Mouse (Mus musculus) E14TG2a.4 (cell line): ENCODE measurements around the gene Tekt2.

Source experiments
- H3K27me3 ChIP-seq: 2 replicates; pipeline ENCODE4 v1.6.1; 2014; ENCODE audit warnings: low read length, control low read depth; ENCODE audit not compliant: insufficient read depth
- H3K36me3 ChIP-seq: 2 replicates; pipeline ENCODE4 v1.6.1; 2014; ENCODE audit warnings: low read length, control low read depth; ENCODE audit not compliant: insufficient read depth
- H3K4me1 ChIP-seq: replicated peaks from 2 replicates; pipeline ENCODE4 v1.6.1; 2014; ENCODE audit warnings: low read depth, low read length, control low read depth
- H3K4me3 ChIP-seq: replicated peaks from 2 replicates; pipeline ENCODE4 v1.5.1; 2014; ENCODE audit warnings: mild to moderate bottlenecking, low read length
- H3K9me3 ChIP-seq: 2 replicates; pipeline ENCODE4 v1.6.1; 2014; ENCODE audit warnings: low read length, control low read depth
- CTCF ChIP-seq: conservative IDR thresholded peaks from 2 replicates; pipeline ENCODE4 v1.5.1; 2014; ENCODE audit warnings: low read length
- NANOG ChIP-seq: IDR thresholded peaks from 2 replicates; pipeline ENCODE4 v1.6.1; 2014; ENCODE audit warnings: borderline replicate concordance, low read length, mixed read lengths
- POU5F1 ChIP-seq: IDR thresholded peaks from 2 replicates; pipeline ENCODE4 v1.6.1; 2014; ENCODE audit warnings: low read length, borderline replicate concordance

Gene Tekt2

GRCm38 (mm10) chr4:126287302-126287995, 38.0 kb downstream of the Tekt2 start:
- Histone ChIP-seq H3K4me1 (peaks cover 50% of the 10 kb centered on the region), H3K36me3 (no peaks in the 10 kb centered on the region), H3K9me3 (no peaks in the 10 kb centered on the region), H3K4me3 (peak overlapping the region; percentile 73; the same call in 1 of the 2 replicates), H3K27me3 (peaks cover 87% of the 10 kb centered on the region)
- TF ChIP-seq NANOG = no peak
- TF ChIP-seq CTCF = no peak
- no peak for TF ChIP-seq POU5F1

GRCm38 (mm10) chr4:126286492-126286891, 39.0 kb downstream of the Tekt2 start, which contains the start of gene Col8a2:
Gene Col8a2, plus strand, starts transcription at chr4:126286793.
- H3K9me3 ChIP-seq = no peaks in the 10 kb centered on the region
- peaks cover 87% of the 10 kb centered on the region for H3K27me3 ChIP-seq
- peak within 1 kb of the TSS; percentile 73 for H3K4me3 ChIP-seq
- no peaks in the 10 kb centered on the region for H3K36me3 ChIP-seq
- no peak for TF ChIP-seq POU5F1
- TF ChIP-seq NANOG = no peak
- no peak for TF ChIP-seq CTCF
- H3K4me1 ChIP-seq = peaks cover 58% of the 10 kb centered on the region

GRCm38 (mm10) chr4:126283582-126283981, 41.9 kb downstream of the Tekt2 start:
- Histone ChIP-seq H3K36me3 (no peaks in the 10 kb centered on the region), H3K4me3 (no peak overlapping the region), H3K9me3 (no peaks in the 10 kb centered on the region), H3K4me1 (peaks cover 67% of the 10 kb centered on the region), H3K27me3 (peaks cover 83% of the 10 kb centered on the region)
- TF ChIP-seq POU5F1 = no peak
- TF ChIP-seq NANOG = no peak
- TF ChIP-seq CTCF = no peak

- no peaks in the 10 kb centered on the region for H3K9me3 ChIP-seq
- peaks cover 67% of the 10 kb centered on the region for H3K27me3 ChIP-seq
These were observed 43.8 kb downstream of the Tekt2 start for GRCm38 (mm10) chr4:126281706-126282105.

GRCm38 (mm10) chr4:126278961-126279360, 46.5 kb downstream of the Tekt2 start:
- no peak for TF ChIP-seq POU5F1
- no peak for TF ChIP-seq NANOG
- TF ChIP-seq CTCF = no peak
- no peaks in the 10 kb centered on the region for H3K9me3 ChIP-seq

More at GRCm38 (mm10) chr4:126281706-126282105, 43.8 kb downstream of the Tekt2 start:
- TF ChIP-seq POU5F1 (no peak), CTCF (no peak), NANOG (no peak)
- Histone ChIP-seq H3K4me3 (peak overlapping the region; percentile 35), H3K4me1 (peaks cover 65% of the 10 kb centered on the region), H3K36me3 (no peaks in the 10 kb centered on the region)

GRCm38 (mm10) chr4:126278565-126278915, 46.9 kb downstream of the Tekt2 start:
- no peak for TF ChIP-seq NANOG
- TF ChIP-seq POU5F1 = no peak
- no peak for TF ChIP-seq CTCF
- Histone ChIP-seq H3K4me1 (peaks cover 67% of the 10 kb centered on the region), H3K9me3 (no peaks in the 10 kb centered on the region), H3K36me3 (peaks cover 7% of the 10 kb centered on the region), H3K27me3 (peaks cover 45% of the 10 kb centered on the region), H3K4me3 (peak overlapping the region; percentile 73)

More at GRCm38 (mm10) chr4:126278961-126279360, 46.5 kb downstream of the Tekt2 start:
- Histone ChIP-seq H3K36me3 (peaks cover 2% of the 10 kb centered on the region), H3K27me3 (peaks cover 46% of the 10 kb centered on the region), H3K4me3 (peak overlapping the region; percentile 73), H3K4me1 (peaks cover 64% of the 10 kb centered on the region)

GRCm38 (mm10) chr4:126277906-126278564, 47.5 kb downstream of the Tekt2 start:
- Histone ChIP-seq H3K4me1 (peaks cover 72% of the 10 kb centered on the region), H3K27me3 (peaks cover 40% of the 10 kb centered on the region), H3K4me3 (peak overlapping the region; percentile 73), H3K9me3 (no peaks in the 10 kb centered on the region), H3K36me3 (peaks cover 12% of the 10 kb centered on the region)
- TF ChIP-seq POU5F1 (no peak), CTCF (peak; percentile 75), NANOG (no peak)

GRCm38 (mm10) chr4:126275681-126276131, 49.8 kb downstream of the Tekt2 start:
- peaks cover 26% of the 10 kb centered on the region for H3K27me3 ChIP-seq
- no peak overlapping the region for H3K4me3 ChIP-seq
- H3K9me3 ChIP-seq = no peaks in the 10 kb centered on the region
- H3K36me3 ChIP-seq = peaks cover 23% of the 10 kb centered on the region
- no peak for TF ChIP-seq CTCF
- no peak for TF ChIP-seq POU5F1
- TF ChIP-seq NANOG = no peak
- H3K4me1 ChIP-seq = peaks cover 66% of the 10 kb centered on the region
